Mouse (Mus musculus): Measurements from ENCODE around the gene Hsf4. TPM values are rescaled to one million over a fixed set of nuclear protein-coding genes. Genes with fewer than 3 reads are reported as not detected.

Gene Hsf4
- polyA plus RNA-seq, 1 experiment from 2014 or later = 1.2 TPM

GRCm38 (mm10) chr8:105265128-105265527 lies 4.5 kb upstream of the Hsf4 start:
- Histone ChIP-seq H3K9ac (ENCODE audit: low read depth, low read length) (no peak overlapping the region), H3K4me1 (ENCODE audit: control insufficient read depth, insufficient read depth, low read depth, low read length) (peaks cover 27% of the 10 kb centered on the region), H3K9me3 (ENCODE audit: control insufficient read depth, low read length) (no peaks in the 10 kb centered on the region; the same call in 1 of the 2 replicates), H3K4me3 (ENCODE audit: low read length) (peak overlapping the region; percentile 68), H3K4me2 (ENCODE audit: low read length) (peak overlapping the region; percentile 90), H3K27me3 (replicated peaks; ENCODE audit: control insufficient read depth, insufficient read depth, low read length) (peaks cover 42% of the 10 kb centered on the region), H3K27ac (ENCODE audit: low read depth, low read length) (no peak overlapping the region), H3K36me3 (ENCODE audit: control insufficient read depth, insufficient read depth, low read length) (no peaks in the 10 kb centered on the region)
- 12% methylated on average over 10 of the region's 10 CpGs for WGBS
- ATAC-seq = no peak

GRCm38 (mm10) chr8:105266775-105267174 lies 2.8 kb upstream of the Hsf4 start:
- no peak overlapping the region for H3K4me3 ChIP-seq (ENCODE audit: low read length)
- no peak overlapping the region for H3K4me2 ChIP-seq (ENCODE audit: low read length)
- no peaks in the 10 kb centered on the region; the same call in 1 of the 2 replicates for H3K9me3 ChIP-seq (ENCODE audit: control insufficient read depth, low read length)
- no peak overlapping the region for H3K9ac ChIP-seq (ENCODE audit: low read depth, low read length)
- WGBS = 11% methylated on average over 13 of the region's 13 CpGs
- H3K27me3 ChIP-seq (replicated peaks; ENCODE audit: control insufficient read depth, insufficient read depth, low read length) = peaks cover 43% of the 10 kb centered on the region
- no peaks in the 10 kb centered on the region for H3K36me3 ChIP-seq (ENCODE audit: control insufficient read depth, insufficient read depth, low read length)
- no peak for ATAC-seq
- H3K27ac ChIP-seq (ENCODE audit: low read depth, low read length) = no peak overlapping the region
- peaks cover 33% of the 10 kb centered on the region for H3K4me1 ChIP-seq (ENCODE audit: control insufficient read depth, insufficient read depth, low read depth, low read length)

- Histone ChIP-seq H3K4me2 (ENCODE audit: low read length) (peak overlapping the region; percentile 92), H3K4me1 (ENCODE audit: control insufficient read depth, insufficient read depth, low read depth, low read length) (peaks cover 33% of the 10 kb centered on the region), H3K4me3 (ENCODE audit: low read length) (peak overlapping the region; percentile 56), H3K27ac (ENCODE audit: low read depth, low read length) (peak overlapping the region; percentile 75), H3K27me3 (replicated peaks; ENCODE audit: control insufficient read depth, insufficient read depth, low read length) (peaks cover 58% of the 10 kb centered on the region), H3K9ac (ENCODE audit: low read depth, low read length) (peak overlapping the region; percentile 67), H3K36me3 (ENCODE audit: control insufficient read depth, insufficient read depth, low read length) (no peaks in the 10 kb centered on the region), H3K9me3 (ENCODE audit: control insufficient read depth, low read length) (no peaks in the 10 kb centered on the region; the same call in 1 of the 2 replicates)
- WGBS = 1% methylated on average over 65 of the region's 65 CpGs
- peak; percentile 90 for ATAC-seq
Measured at GRCm38 (mm10) chr8:105268342-105269074, 1.1 kb upstream of the Hsf4 start.

- Histone ChIP-seq H3K9ac (ENCODE audit: low read depth, low read length) (peak overlapping the region; percentile 67), H3K27ac (ENCODE audit: low read depth, low read length) (peak overlapping the region; percentile 75), H3K4me1 (ENCODE audit: control insufficient read depth, insufficient read depth, low read depth, low read length) (peaks cover 33% of the 10 kb centered on the region)
Measured at GRCm38 (mm10) chr8:105269075-105269458, 534 bp upstream of the Hsf4 start.

GRCm38 (mm10) chr8:105270101-105270915 lies 707 bp downstream of the Hsf4 start:
- no peak for ATAC-seq
- H3K9ac ChIP-seq (ENCODE audit: low read depth, low read length) = peak overlapping the region; percentile 67
- H3K4me2 ChIP-seq (ENCODE audit: low read length) = peak overlapping the region; percentile 92
- no peak overlapping the region for H3K27ac ChIP-seq (ENCODE audit: low read depth, low read length)
- no peaks in the 10 kb centered on the region; the same call in 1 of the 2 replicates for H3K9me3 ChIP-seq (ENCODE audit: control insufficient read depth, low read length)
- H3K36me3 ChIP-seq (ENCODE audit: control insufficient read depth, insufficient read depth, low read length) = no peaks in the 10 kb centered on the region
- WGBS = 2% methylated on average over 39 of the region's 39 CpGs
- peaks cover 28% of the 10 kb centered on the region for H3K4me1 ChIP-seq (ENCODE audit: control insufficient read depth, insufficient read depth, low read depth, low read length)
- peaks cover 72% of the 10 kb centered on the region for H3K27me3 ChIP-seq (replicated peaks; ENCODE audit: control insufficient read depth, insufficient read depth, low read length)
- H3K4me3 ChIP-seq (ENCODE audit: low read length) = peak overlapping the region; percentile 56

More at GRCm38 (mm10) chr8:105269075-105269458, 534 bp upstream of the Hsf4 start:
- ATAC-seq = peak; percentile 53
- Histone ChIP-seq H3K27me3 (replicated peaks; ENCODE audit: control insufficient read depth, insufficient read depth, low read length) (peaks cover 63% of the 10 kb centered on the region), H3K36me3 (ENCODE audit: control insufficient read depth, insufficient read depth, low read length) (no peaks in the 10 kb centered on the region), H3K4me3 (ENCODE audit: low read length) (peak overlapping the region; percentile 56), H3K9me3 (ENCODE audit: control insufficient read depth, low read length) (no peaks in the 10 kb centered on the region; the same call in 1 of the 2 replicates), H3K4me2 (ENCODE audit: low read length) (peak overlapping the region; percentile 92)
- WGBS = 0% methylated on average over 10 of the region's 10 CpGs

- Histone ChIP-seq H3K9ac (ENCODE audit: low read depth, low read length) (no peak overlapping the region; the same call in 1 of the 2 replicates), H3K4me3 (ENCODE audit: low read length) (0 out of 2 replicates have a peak overlapping the region, but pooled peaks have one; percentile 2), H3K4me1 (ENCODE audit: control insufficient read depth, insufficient read depth, low read depth, low read length) (peaks cover 33% of the 10 kb centered on the region), H3K9me3 (ENCODE audit: control insufficient read depth, low read length) (no peaks in the 10 kb centered on the region; the same call in 1 of the 2 replicates), H3K27ac (ENCODE audit: low read depth, low read length) (no peak overlapping the region), H3K4me2 (ENCODE audit: low read length) (peak overlapping the region; percentile 6), H3K27me3 (replicated peaks; ENCODE audit: control insufficient read depth, insufficient read depth, low read length) (peaks cover 69% of the 10 kb centered on the region), H3K36me3 (ENCODE audit: control insufficient read depth, insufficient read depth, low read length) (no peaks in the 10 kb centered on the region)
- WGBS = 2% methylated on average over 11 of the region's 11 CpGs
- no peak for ATAC-seq
Measured at GRCm38 (mm10) chr8:105270916-105271186, 1.2 kb downstream of the Hsf4 start.

- ATAC-seq = no peak
- Histone ChIP-seq H3K9me3 (ENCODE audit: control insufficient read depth, low read length) (no peaks in the 10 kb centered on the region), H3K4me3 (ENCODE audit: low read length) (peak overlapping the region; percentile 51), H3K4me2 (ENCODE audit: low read length) (peak overlapping the region; percentile 95), H3K27ac (ENCODE audit: low read depth, low read length) (no peak overlapping the region), H3K27me3 (replicated peaks; ENCODE audit: control insufficient read depth, insufficient read depth, low read length) (peaks cover 54% of the 10 kb centered on the region), H3K4me1 (ENCODE audit: control insufficient read depth, insufficient read depth, low read depth, low read length) (peaks cover 27% of the 10 kb centered on the region), H3K9ac (ENCODE audit: low read depth, low read length) (no peak overlapping the region; the same call in 1 of the 2 replicates), H3K36me3 (ENCODE audit: control insufficient read depth, insufficient read depth, low read length) (peaks cover 4% of the 10 kb centered on the region; the same call in 1 of the 2 replicates)
- 6% methylated on average over 11 of the region's 11 CpGs for WGBS
Measured at GRCm38 (mm10) chr8:105275387-105275786, 5.8 kb downstream of the Hsf4 start.

GRCm38 (mm10) chr8:105275840-105276239 lies 6.2 kb downstream of the Hsf4 start, which contains the start of gene Nol3:
Gene Nol3, plus strand, starts transcription at chr8:105276140.
- 0 out of 2 replicates have a peak, but pooled peaks have one; percentile 0 for ATAC-seq
- no peaks in the 10 kb centered on the region for H3K9me3 ChIP-seq (ENCODE audit: control insufficient read depth, low read length)
- peak within 1 kb of the TSS; percentile 51 for H3K4me3 ChIP-seq (ENCODE audit: low read length)
- H3K4me2 ChIP-seq (ENCODE audit: low read length) = peak within 1 kb of the TSS; percentile 95
- H3K27me3 ChIP-seq (replicated peaks; ENCODE audit: control insufficient read depth, insufficient read depth, low read length) = peaks cover 52% of the 10 kb centered on the region
- 5% methylated on average over 10 of the region's 10 CpGs for WGBS
- H3K9ac ChIP-seq (ENCODE audit: low read depth, low read length) = peak within 1 kb of the TSS; percentile 72
- H3K27ac ChIP-seq (ENCODE audit: low read depth, low read length) = no peak within 1 kb of the TSS
- H3K4me1 ChIP-seq (ENCODE audit: control insufficient read depth, insufficient read depth, low read depth, low read length) = peaks cover 23% of the 10 kb centered on the region
- peaks cover 4% of the 10 kb centered on the region; the same call in 1 of the 2 replicates for H3K36me3 ChIP-seq (ENCODE audit: control insufficient read depth, insufficient read depth, low read length)
